Mouse (Mus musculus): ENCODE measurements around the gene Pde4d.

The Pde4d gene

DNA sequence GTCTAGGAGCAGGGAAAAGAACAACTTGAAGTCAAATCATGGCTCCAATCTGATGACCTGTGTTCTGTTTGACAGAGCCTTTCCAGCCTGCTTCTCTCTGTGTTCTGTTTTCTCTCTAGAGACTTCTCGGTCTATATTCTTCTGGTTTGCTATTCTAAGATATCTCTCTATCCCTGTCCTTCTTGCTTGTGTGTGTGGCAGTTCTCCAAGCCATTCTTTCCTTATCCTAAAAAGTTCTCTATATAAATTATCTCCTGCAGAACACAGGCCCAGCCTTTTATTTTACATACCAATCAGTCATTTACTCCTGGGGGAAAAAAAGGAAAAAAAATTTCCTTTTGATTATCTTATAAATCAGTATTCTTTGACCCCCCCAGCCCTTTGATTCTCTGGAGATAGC, 1229.2 kb downstream of the Pde4d start:
- no peak for DNase-seq

DNA sequence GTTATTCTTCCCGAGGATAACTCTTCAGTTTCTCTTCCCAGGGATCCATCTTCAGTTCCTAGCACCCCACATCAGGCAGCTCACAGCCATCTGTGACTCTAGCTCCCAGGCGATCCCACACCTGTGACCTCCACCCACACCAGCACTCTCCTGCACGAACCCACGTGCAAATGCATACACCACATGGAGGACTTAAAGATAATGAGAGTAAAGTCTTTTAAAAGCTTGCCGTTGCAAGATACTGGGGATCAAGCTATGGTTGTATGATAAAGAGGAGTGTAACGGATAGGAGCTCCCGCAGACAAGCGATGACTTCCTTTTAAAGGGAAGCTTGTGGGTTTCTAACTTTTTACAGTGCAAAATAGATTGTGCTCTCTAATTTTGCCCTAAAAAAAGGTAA, 1230.5 kb downstream of the Pde4d start:
- no peak for DNase-seq

GRCm38 (mm10) chr13:109681699-109682293, 1232.0 kb downstream of the Pde4d start:
- no peak for DNase-seq

- no peak for DNase-seq
These were observed 1233.3 kb downstream of the Pde4d start for GRCm38 (mm10) chr13:109683001-109683400.

DNA sequence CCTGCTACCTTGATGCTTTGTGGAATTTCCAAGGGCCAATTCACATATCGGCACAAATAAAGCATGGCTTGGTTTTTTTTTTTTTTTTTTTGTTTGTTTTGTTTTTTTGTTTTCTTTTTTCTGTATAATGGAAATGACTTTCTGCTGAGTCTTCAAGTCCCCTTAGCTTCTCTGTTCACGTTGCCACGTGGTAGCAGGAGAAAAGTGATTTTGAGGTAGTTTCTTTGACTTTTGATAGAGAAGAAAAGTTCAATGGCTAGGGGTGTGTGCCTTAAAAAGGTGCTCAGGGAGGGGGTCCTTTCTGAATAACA, 1235.2 kb downstream of the Pde4d start:
- DNase-seq = no peak

DNA sequence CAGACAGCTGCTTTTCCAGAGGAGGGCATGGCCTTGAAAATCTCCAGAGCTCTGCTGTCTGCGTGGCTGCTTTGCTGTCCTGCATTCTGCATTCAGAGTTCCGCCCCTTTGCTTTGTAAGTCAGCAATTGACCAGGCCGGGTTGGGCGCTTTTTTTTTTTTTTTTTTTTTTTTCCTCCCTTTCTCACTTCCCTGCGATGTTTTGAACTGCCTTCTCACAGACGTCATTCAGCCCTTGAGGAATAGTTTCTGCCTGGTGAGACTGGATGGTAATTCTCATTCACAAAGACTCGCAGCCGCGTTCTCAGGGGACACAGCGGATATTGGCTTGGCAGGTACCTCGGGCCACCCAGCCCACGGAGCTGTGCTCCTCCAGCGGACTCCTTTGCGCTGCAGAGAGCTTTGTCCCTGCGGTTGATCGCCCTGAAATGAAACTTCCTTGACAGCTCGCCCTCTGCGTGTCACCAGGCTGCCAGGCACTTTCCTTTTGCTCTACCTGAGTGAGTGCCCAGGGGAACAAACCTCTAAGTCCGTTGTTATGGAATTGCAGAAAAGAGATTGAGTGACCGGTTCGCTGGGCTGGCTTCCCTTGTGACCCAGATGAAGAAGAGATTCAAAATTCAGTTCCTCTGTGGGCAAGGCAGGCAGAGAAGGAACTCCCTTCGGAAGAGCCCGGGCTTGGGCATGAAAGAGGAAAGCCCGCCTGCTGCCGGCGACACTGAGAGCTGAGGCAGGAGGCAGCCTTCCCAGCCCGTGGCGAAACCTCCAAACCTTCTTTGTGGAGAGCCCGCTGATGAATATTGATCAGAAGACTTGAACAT, 1235.8 kb downstream of the Pde4d start:
- peak; percentile 28 to 47 for DNase-seq

DNA sequence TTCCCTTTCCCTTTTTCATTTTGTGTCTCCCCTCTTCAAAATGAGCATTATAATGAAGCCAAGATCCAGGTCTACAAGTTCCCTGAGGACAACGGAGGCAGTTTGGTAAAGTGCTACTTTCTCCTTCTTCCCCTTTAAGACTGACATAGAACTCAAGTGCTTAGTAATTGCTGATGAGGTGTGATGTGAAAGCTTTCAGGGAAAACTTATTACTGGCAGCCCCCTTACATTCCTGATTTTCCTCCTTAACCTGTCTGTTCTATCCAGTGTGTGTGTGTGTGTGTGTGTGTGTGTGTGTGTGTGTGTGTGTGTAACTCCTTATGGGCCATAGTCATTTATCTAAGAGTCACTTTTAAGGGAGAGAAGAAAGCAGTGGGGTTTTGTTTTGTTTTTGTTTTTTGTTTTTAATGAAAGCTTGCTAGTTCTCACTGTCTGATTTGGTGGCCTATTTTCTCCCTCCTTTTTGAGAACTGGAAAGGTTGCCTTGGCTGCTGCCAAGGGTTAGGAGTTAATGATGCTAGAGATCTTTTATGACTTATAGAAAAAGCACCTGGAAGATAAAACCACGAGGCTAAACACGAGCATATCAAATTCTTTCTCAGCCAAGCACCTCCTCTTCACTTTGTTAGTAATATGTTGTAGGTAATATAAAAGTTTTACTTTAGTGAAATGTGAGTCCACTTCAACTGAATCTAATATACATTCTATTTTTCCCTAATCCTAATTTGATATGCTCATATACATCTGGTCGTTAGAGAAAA, 1236.5 kb downstream of the Pde4d start:
- no peak for DNase-seq

DNA sequence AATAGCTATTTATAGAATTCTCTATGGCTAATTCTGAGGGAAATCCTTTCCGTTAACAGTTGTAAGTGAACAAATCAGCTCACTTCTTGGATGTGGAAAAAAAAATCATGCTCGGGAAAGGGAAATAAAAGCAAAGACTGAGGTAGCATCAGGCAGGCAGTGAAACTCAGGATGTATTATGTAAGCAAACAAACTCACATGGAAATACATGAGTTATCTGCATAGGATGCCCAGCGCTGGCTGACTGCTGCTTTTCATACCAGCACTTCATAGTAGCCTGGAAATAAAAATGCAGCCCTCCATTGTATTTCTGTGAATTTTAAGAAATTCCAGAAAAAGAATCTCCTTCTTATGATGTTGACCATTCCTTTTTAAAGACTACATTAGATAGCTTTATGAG, 1237.2 kb downstream of the Pde4d start:
- DNase-seq = no peak

- DNase-seq = no peak
These were observed 1238.4 kb downstream of the Pde4d start for GRCm38 (mm10) chr13:109688195-109688594.

GRCm38 (mm10) chr13:109689176-109689575, 1239.4 kb downstream of the Pde4d start:
- no peak for DNase-seq

DNA sequence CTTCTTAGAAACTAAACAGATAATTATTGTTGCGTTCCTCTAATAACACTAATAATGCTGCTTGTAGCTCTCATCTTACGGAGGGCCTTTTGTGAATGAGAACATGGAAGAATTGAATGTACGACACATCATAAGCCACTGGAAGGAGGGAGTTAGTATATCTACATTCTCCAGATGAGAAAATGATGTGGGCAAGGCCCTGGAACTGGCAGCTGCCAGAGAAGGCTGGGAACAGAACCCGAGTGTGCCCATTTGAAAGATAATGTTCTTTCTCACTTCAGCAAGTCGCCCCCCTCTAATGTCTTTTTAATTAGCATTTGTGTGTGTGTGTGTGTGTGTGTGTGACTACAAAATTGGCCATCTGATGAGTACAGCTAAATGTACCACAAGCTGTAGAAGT, 1240.8 kb downstream of the Pde4d start:
- no peak for DNase-seq

DNA sequence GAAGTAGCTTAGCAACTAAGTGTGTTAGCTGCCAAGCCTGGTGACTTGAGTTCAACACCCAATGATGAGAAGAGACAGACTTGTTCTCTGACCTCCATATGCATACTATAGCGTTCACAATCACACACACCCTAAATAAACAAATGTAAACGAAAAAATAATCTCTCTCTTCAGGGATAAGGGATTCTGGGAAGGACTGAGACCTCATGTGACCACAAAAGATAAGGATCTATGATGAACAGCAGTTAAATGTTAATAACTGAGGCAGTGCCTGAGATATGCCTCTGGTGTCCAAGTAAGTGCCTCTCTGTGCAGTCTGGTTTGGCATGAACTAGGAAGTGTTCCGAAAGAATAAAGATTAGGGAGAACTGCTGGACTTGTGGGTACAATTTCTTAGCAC, 1243.1 kb downstream of the Pde4d start:
- no peak for DNase-seq

DNA sequence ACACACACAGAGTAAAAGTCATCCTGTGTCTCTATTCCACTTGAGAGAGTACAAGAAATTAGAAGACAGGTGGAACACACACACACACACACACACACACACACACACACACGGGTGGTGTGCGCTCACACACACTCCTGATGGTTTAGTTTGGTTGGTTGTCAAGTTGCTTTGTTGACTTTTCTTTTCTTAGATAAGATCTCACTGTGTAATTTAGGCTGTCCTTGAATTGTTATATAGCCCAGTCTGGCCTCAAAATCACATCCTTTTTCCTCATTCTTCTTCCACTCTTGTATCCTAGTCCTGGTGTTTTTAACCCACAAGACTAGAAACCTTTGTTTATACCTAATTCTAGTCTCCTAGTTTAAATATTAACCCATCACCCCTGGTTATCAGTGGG, 1244.0 kb downstream of the Pde4d start:
- no peak for DNase-seq

- DNase-seq = no peak
These were observed 1244.5 kb downstream of the Pde4d start for GRCm38 (mm10) chr13:109694293-109694692.

DNA sequence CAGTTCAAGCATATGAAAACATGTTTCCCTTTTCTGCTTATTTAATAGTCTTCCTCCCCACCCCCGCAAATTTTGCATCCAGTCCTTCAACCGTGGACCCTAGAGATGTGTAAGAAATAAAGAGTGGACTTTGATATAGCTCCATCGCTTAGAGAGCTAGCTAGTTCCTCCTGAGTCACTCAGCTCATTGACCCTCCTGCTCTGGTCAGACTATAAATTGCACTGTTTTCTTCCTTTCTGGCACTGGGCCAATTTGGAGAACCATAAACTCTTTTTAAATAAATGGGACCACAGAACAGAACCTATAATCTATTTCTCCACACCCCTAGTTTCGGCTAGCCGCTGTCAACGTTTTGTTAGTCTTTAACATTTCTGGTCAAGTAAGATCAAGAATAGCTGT, 1245.3 kb downstream of the Pde4d start:
- no peak for DNase-seq

- DNase-seq = no peak
These were observed 1256.4 kb downstream of the Pde4d start for GRCm38 (mm10) chr13:109706141-109706540.

- no peak for DNase-seq
These were observed 1256.8 kb downstream of the Pde4d start for GRCm38 (mm10) chr13:109706579-109706978.

- DNase-seq = no peak
These were observed 1257.4 kb downstream of the Pde4d start for GRCm38 (mm10) chr13:109707154-109707553.

GRCm38 (mm10) chr13:109708326-109708725, 1258.6 kb downstream of the Pde4d start:
- no peak for DNase-seq

DNA sequence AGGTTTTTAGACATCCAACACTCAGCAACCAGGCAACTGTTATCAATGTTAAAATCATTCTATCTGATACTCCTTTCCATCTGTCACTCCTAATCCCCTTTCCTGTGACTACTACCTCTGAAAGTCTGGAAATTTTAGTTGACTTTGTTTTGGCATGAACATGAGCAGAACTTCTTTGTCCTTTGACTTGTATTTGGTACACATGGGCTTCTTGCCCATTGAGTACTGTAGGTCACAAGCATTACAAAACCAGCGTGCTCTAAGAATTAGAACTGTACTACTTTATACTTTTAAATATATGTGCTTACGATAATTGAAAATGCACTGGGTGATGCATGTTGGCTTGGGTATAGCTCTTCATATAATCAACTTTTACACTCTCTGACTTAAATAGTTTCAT, 1264.8 kb downstream of the Pde4d start:
- DNase-seq = no peak

- no peak for DNase-seq
These were observed 1265.6 kb downstream of the Pde4d start for GRCm38 (mm10) chr13:109715321-109715720.

DNA sequence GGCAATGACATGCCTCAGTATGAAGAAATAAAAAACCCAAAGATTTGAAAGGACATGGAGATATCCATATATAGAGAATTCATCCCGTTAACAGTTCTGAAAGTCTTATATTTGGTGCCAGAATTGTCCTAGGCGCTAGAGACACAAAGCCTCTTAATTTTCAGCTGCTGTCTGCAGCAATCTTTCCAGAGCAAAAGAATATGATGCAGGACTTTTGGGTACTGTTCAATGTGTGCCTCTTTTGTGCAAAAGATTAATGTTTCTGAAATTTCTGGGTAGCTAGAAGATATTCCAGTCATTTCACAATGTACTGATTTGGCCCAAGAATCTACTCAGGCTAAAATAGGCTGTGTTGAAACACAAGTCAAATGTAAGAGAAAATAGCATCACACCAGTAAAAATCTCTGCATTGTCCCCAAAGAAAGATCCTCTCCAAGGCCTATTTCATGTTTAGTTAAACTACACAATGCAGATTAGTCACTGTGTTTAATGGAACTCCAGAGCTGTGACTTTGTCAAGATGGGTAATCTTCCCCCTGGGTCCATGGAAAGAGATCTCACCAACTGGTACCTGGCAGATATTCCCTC, 1270.5 kb downstream of the Pde4d start:
- no peak for DNase-seq

GRCm38 (mm10) chr13:109722237-109723119, 1272.7 kb downstream of the Pde4d start:
- no peak for DNase-seq

Measured in kidney, adult 8-10 months (tissue).